Mouse (Mus musculus): ENCODE results near the gene V1ra8.
"Not testable (repeated sequence)": the region's sequence is repeated elsewhere in the genome, so short reads cannot be mapped to it uniquely, and the experiment has no call there.

Gene V1ra8

DNA sequence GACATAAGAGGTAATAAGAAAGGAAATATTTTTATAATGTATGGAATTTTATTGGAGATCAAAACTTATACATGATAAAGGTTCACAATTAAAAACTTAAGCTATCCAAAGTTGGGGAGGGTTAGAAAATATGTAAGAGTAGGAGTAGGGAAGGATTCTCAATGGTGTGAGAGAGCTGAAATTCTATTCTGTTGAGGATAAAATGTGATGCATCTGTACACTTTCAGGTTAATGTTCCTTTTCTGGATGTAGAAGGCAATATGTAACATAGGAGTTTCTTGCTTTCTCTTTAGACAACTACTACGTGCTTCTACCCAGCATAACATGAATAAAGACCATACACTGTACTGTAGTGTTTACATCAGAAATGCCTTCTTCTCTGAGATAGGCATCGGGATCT lies at the start of gene V1ra8:
Gene V1ra8 (plus strand): TSS at position 301 of the 400 bp plus-strand sequence.
- DNase-seq: not testable (repeated sequence)

DNA sequence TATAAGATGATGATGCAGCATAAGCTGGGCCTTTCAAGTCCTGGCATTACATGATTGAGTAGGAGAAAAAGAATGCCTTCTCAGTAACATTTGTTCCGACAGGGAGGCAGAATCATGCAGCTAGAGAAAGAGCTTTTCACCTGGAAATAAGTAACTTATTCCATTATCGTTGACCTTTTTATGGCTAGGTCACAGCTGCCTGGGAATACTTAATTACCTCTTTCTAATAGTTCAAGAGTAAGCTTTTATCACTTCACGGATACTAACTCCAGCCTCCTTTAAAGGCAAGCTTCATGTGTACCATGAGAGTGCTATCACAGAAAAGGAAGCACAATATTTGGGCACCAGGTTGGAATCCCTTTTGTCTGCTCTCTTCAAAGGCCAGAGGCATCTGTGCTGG lies 42.5 kb upstream of the V1ra8 start:
- no peak for DNase-seq

DNA sequence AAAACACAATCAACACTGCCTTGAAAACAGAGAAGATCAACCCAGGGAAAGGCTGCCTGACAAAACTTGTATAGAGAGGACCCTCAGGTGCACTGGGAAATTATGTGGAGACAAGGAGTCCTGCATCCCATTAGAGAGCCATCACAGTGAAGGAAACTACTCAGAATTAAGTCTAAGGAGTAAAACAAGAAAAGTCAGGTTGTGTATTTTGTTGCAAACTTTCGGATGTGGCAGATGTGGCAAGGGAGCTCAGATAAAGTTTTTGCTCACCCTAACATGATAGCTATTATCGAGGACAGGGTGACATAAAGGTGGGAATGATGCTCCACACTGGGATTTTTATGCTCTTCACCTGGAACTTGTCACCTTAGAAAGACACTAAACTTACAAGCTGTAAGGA lies 28.1 kb upstream of the V1ra8 start, which contains the start of gene Vmn1r52:
Gene Vmn1r52 (plus strand): TSS at position 301 of the 400 bp plus-strand sequence.
- DNase-seq: no peak

DNA sequence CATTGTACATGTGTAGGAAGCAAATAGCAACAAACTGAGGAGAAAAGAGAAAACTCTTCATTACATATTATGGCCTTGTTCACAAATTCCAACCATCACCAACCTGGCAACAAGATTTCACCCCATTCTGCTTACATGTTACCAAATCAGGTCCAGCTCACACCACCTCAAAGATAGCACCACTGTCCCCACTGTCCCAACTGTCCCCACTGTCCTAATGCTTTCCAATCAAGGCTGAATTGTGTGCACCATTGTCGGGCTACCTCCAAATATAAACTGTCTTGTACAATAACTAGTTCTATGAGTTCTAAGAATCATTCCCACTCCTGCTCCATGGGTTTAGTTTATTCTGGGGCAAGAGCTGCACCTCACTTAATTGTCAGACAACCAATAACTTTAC lies 21.7 kb downstream of the V1ra8 start, which contains the start of gene Vmn1r53:
Gene Vmn1r53 (minus strand): TSS at position 101 of the 400 bp plus-strand sequence.
- no peak for DNase-seq

DNA sequence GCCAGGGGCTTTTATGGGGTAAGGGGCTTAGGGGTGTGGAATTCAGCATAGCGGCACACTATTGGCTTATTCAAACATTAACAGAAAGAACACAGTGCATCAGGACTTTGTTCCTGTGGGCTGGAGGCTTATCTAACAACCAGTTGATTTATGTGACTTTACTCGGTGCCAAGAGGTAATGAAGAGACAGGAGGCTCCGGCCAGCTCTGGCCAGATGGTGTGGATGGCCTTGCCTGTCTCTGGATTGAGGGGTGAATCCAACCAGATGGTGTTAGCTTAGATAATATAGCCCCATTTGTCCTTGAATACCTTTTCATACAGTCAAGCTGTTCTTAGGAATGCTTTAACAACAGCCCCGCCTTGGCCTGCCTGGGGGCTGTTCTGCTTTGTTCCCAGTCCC lies 29.5 kb downstream of the V1ra8 start:
- DNase-seq: not testable (repeated sequence)

DNA sequence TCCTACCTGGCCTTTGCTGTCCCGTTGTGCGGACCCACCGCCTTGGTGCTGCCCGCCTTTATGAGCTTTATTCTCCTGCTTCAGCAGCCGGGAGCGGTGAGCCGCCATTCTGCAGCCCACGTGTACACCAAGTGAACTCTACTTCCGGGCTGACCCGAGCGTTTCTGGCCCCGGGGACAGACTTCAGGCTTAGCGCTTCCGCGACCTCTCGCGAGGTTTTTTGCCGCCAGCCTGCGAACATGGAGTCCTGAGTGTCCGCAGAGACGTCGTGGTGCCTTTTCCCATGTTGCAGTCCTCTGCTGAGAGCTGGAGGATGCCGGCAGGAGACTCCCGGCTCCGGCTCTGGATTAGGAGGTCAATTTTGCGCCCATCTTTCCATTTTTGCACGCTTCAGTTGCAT lies 30.1 kb downstream of the V1ra8 start:
- no peak for DNase-seq

DNA sequence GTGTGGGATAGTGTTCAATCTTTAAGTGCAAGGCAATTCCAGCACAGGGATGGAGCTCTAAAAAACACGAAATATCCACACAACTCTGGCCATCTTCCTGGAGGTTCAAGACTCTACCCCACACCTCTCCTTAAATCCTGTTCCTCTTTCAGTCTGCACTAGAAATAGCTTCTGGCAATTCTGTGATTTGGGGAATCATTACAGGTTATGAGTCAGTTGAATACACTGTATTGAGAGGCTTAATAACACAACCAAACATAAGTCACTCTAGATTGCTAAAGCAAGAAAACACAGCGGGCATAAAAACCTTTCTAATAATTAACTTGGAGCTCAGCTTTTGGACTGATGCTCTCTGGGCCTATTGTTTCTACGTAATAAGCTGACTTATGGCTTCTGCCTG lies 41.4 kb downstream of the V1ra8 start:
- no peak for DNase-seq

DNA sequence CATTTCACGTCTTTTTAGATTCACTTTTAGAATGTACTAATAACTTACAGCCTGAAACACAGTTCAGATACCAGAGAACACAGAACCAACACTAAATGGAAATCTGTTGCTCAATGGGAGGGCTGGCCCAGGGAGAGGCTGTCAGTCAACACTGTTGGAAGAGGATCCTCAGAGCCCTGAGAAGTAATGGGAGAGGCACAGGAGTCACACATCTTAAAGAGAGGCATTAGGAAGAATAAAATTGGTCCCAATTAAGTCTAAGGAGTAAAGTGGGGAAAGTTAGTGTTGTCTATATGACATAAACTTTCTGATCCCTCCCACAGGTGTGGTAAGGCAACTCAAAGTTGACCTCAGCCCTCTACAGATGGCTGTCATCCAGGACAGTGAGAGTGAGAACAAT lies 43.4 kb downstream of the V1ra8 start, which contains the start of gene Vmn1r54:
Gene Vmn1r54 (plus strand): TSS at position 301 of the 400 bp plus-strand sequence.
- DNase-seq: no peak
